Comparison of ENCODE assay signal across 19 mouse cellular contexts in genomic region chr3:98582622-98583021, GRCm38 (mm10). TPM values are rescaled to one million over a fixed set of nuclear protein-coding genes. Genes with fewer than 3 reads are reported as not detected.
"Had no signal": no experiment of that assay in that cellular context is flagged by ENCODE, and none has a peak within 500 bp of the region (broad histone marks: within the 10 kb centered on the region; RNA-seq: fewer than 3 reads in every experiment).

No protein-coding gene starts in this region.

RNA-seq across cellular contexts. Expression of gene Gm10681, which starts 6.0 kb away (rescaled TPM):
- polyA plus RNA-seq: cerebellum, adult 2 months; cortical plate, adult 2 months; embryonic facial prominence, embryonic 10.5 days; embryonic facial prominence, embryonic 11.5 days; embryonic facial prominence, embryonic 12.5 days; embryonic facial prominence, embryonic 13.5 days; embryonic facial prominence, embryonic 14.5 days; embryonic facial prominence, embryonic 15.5 days; erythroblast, embryonic 14.5 days; forebrain, embryonic 10.5 days; forebrain, embryonic 11.5 days; forebrain, embryonic 12.5 days; forebrain, embryonic 13.5 days; forebrain, embryonic 14.5 days; forebrain, embryonic 15.5 days; forebrain, embryonic 16.5 days; forebrain, postnatal 0 days; frontal cortex, adult 2 months; gonadal fat pad, adult 2 months had no signal

RNA-seq across cellular contexts. Expression of gene Hsd3b5, which starts 47.4 kb away (rescaled TPM):
- polyA plus RNA-seq: cerebellum, adult 2 months; cortical plate, adult 2 months; embryonic facial prominence, embryonic 10.5 days; embryonic facial prominence, embryonic 11.5 days; embryonic facial prominence, embryonic 12.5 days; embryonic facial prominence, embryonic 13.5 days; embryonic facial prominence, embryonic 14.5 days; embryonic facial prominence, embryonic 15.5 days; erythroblast, embryonic 14.5 days; forebrain, embryonic 10.5 days; forebrain, embryonic 11.5 days; forebrain, embryonic 12.5 days; forebrain, embryonic 13.5 days; forebrain, embryonic 14.5 days; forebrain, embryonic 15.5 days; forebrain, embryonic 16.5 days; forebrain, postnatal 0 days; frontal cortex, adult 2 months; gonadal fat pad, adult 2 months had no signal
